Mouse (Mus musculus) ES-CJ7 (cell line): Measurements from ENCODE around the gene Taf1d.
"Not testable (repeated sequence)": the region's sequence is repeated elsewhere in the genome, so short reads cannot be mapped to it uniquely, and the experiment has no call there.

Experiments used
- DNase-seq: peaks from one replicate; pipeline ENCODE4 v3.0.0; 2011; ENCODE audit warnings: low read depth, low spot score

Taf1d gene

GRCm38 (mm10) chr9:15308254-15308653, 2.2 kb downstream of the Taf1d start:
- no peak for DNase-seq

- DNase-seq = no peak
These were observed 3.4 kb downstream of the Taf1d start for GRCm38 (mm10) chr9:15309425-15309824.

GRCm38 (mm10) chr9:15310179-15310578, 4.2 kb downstream of the Taf1d start:
- DNase-seq = no peak

- no peak for DNase-seq
These were observed 6.2 kb downstream of the Taf1d start for GRCm38 (mm10) chr9:15312054-15312735.

- no peak for DNase-seq
These were observed 7.6 kb downstream of the Taf1d start for GRCm38 (mm10) chr9:15313633-15314032.

- DNase-seq = no peak
These were observed 8.6 kb downstream of the Taf1d start for GRCm38 (mm10) chr9:15314619-15315018.

GRCm38 (mm10) chr9:15316296-15316695, 10.3 kb downstream of the Taf1d start:
- DNase-seq = not testable (repeated sequence)

- DNase-seq = no peak
These were observed 11.5 kb downstream of the Taf1d start for GRCm38 (mm10) chr9:15317223-15318169.

- no peak for DNase-seq
These were observed 12.2 kb downstream of the Taf1d start for GRCm38 (mm10) chr9:15318170-15318742.

- no peak for DNase-seq
These were observed 31.8 kb downstream of the Taf1d start for GRCm38 (mm10) chr9:15337776-15338175.

GRCm38 (mm10) chr9:15349925-15350324, 43.9 kb downstream of the Taf1d start:
- no peak for DNase-seq

GRCm38 (mm10) chr9:15356916-15357483, 51.0 kb downstream of the Taf1d start:
- DNase-seq = no peak

GRCm38 (mm10) chr9:15357484-15358275, 51.7 kb downstream of the Taf1d start, which contains the start of gene Cep295:
Gene Cep295, minus strand, starts transcription at chr9:15357788.
- DNase-seq = peak; percentile 94

GRCm38 (mm10) chr9:15364843-15365242, 58.8 kb downstream of the Taf1d start:
- DNase-seq = no peak

GRCm38 (mm10) chr9:15365856-15366255, 59.8 kb downstream of the Taf1d start:
- DNase-seq = peak; percentile 33

GRCm38 (mm10) chr9:15366260-15366659, 60.2 kb downstream of the Taf1d start:
- DNase-seq = no peak
